Mouse (Mus musculus) MEL (cell line): ENCODE results near the gene Olfr68.
"Not testable (repeated sequence)": the region's sequence is repeated elsewhere in the genome, so short reads cannot be mapped to it uniquely, and the experiment has no call there.

Experiments
- CTCF ChIP-seq, 3 experiments: IDR thresholded peaks in 2 of 3; conservative IDR thresholded peaks in 1 of 3; 2 replicates each; pipeline ENCODE4 v1.5.1; 2011 to 2012; ENCODE audit warnings: low read length in 3 of 3, low read depth in 2 of 3, mild to moderate bottlenecking in 2 of 3, improper control_type of control experiment in 1 of 3, inconsistent platforms in 1 of 3, mixed read lengths in 1 of 3, moderate library complexity in 1 of 3; ENCODE audit not compliant: control insufficient read depth in 1 of 3, insufficient read depth in 1 of 3, poor library complexity in 1 of 3, severe bottlenecking in 1 of 3
- ETS1 ChIP-seq: IDR thresholded peaks from 2 replicates; pipeline ENCODE4 v1.6.1; 2012; ENCODE audit warnings: low read depth, mild to moderate bottlenecking, inconsistent platforms, low read length, improper control_type of control experiment, moderate library complexity

- not testable (repeated sequence) for TF ChIP-seq CTCF (IDR thresholded peaks at IDR 0.05 in 2 of 3, conservative IDR thresholded peaks at IDR 0.05 in 1 of 3; ENCODE audit: control insufficient read depth in 1 of 3, insufficient read depth in 1 of 3, low read depth in 2 of 3, low read length in 3 of 3, poor library complexity in 1 of 3, severe bottlenecking in 1 of 3); ETS1
Observed at GRCm38 (mm10) chr7:103762212-103762611, 17.3 kb downstream of the Olfr68 start.
